16 mouse cellular contexts compared by ENCODE assay signal in genomic region chr14:122582491-122583077, GRCm38 (mm10).
"Had no signal": no experiment of that assay in that cellular context is flagged by ENCODE, and none has a peak within 500 bp of the region (broad histone marks: within the 10 kb centered on the region; RNA-seq: fewer than 3 reads in every experiment).

No protein-coding gene starts in this region.

- H3K9ac ChIP-seq: kidney, embryonic 15.5 days; liver, embryonic 13.5 days; liver, postnatal 0 days; lung, embryonic 15.5 days; midbrain, embryonic 12.5 days; neural tube, embryonic 13.5 days had no signal

- H3K36me3 ChIP-seq: kidney, embryonic 15.5 days; lung, embryonic 15.5 days; neural tube, embryonic 13.5 days had no signal

- H3K4me3 ChIP-seq: kidney, embryonic 15.5 days; liver, embryonic 13.5 days; lung, embryonic 15.5 days; midbrain, embryonic 12.5 days; neural tube, embryonic 13.5 days had no signal

- H3K4me2 ChIP-seq: kidney, embryonic 15.5 days; liver, embryonic 13.5 days; lung, embryonic 15.5 days; midbrain, embryonic 12.5 days; neural tube, embryonic 13.5 days had no signal

- H3K9me3 ChIP-seq: kidney, embryonic 15.5 days; lung, embryonic 15.5 days; midbrain, embryonic 12.5 days; neural tube, embryonic 13.5 days had no signal

- H3K4me1 ChIP-seq: kidney, embryonic 15.5 days; liver, embryonic 13.5 days; lung, embryonic 15.5 days; midbrain, embryonic 12.5 days; neural tube, embryonic 13.5 days had no signal

- H3K27me3 ChIP-seq: kidney, embryonic 15.5 days; liver, embryonic 13.5 days; lung, embryonic 15.5 days; midbrain, embryonic 12.5 days; neural tube, embryonic 13.5 days had no signal

- DNase-seq: kidney, adult 2 months; kidney, postnatal 14 days; left cerebral cortex, postnatal 4 days; liver; liver, embryonic 13.5 days; liver, postnatal 0 days; lung, postnatal 14 days; right cerebral cortex, adult 18-20 months; spleen, adult 18-20 months; thymus, adult 18-20 months; thymus, postnatal 36 days had no signal

- H3K27ac ChIP-seq: kidney, embryonic 15.5 days; liver, embryonic 13.5 days; lung, embryonic 15.5 days; midbrain, embryonic 12.5 days; neural tube, embryonic 13.5 days had no signal

- ATAC-seq: liver, postnatal 0 days; midbrain, embryonic 16.5 days had no signal
